Mouse (Mus musculus) cerebellum, postnatal 14 days (tissue): ENCODE results near the gene Pdss2.

Experiments used
- DNase-seq, 2 experiments: peaks; one replicate each; pipeline ENCODE4 v3.0.0; 2021; ENCODE audit warnings: mixed read lengths in 2 of 2

Pdss2 gene

GRCm38 (mm10) chr10:43220910-43221625 is at the start of gene Pdss2:
TSS of gene Pdss2 (plus strand) at chr10:43221486.
- peak; percentile 92 to 94 for DNase-seq

- no peak for DNase-seq
Observed at GRCm38 (mm10) chr10:43172066-43172465, 49.2 kb upstream of the Pdss2 start.

- DNase-seq: no peak
Observed at GRCm38 (mm10) chr10:43172554-43172953, 48.7 kb upstream of the Pdss2 start.

GRCm38 (mm10) chr10:43173141-43173827 is 48.0 kb upstream of the Pdss2 start:
- peak; percentile 72 to 73 for DNase-seq

- DNase-seq: peak in 1 of 2 experiments; percentile 71
Observed at GRCm38 (mm10) chr10:43173828-43174325, 47.4 kb upstream of the Pdss2 start.

- DNase-seq: peak; percentile 82 to 90
Observed at GRCm38 (mm10) chr10:43174326-43175155, 46.7 kb upstream of the Pdss2 start, which contains the start of the genes Sobp and 9030612E09Rik. TSS of gene Sobp (minus strand) at chr10:43174530. TSS of gene 9030612E09Rik (plus strand) at chr10:43174704.

GRCm38 (mm10) chr10:43175156-43175601 is 46.1 kb upstream of the Pdss2 start:
- DNase-seq: peak; percentile 63 to 71

GRCm38 (mm10) chr10:43180313-43180912 is 40.9 kb upstream of the Pdss2 start:
- peak; percentile 67 to 71 for DNase-seq

GRCm38 (mm10) chr10:43200206-43200605 is 21.1 kb upstream of the Pdss2 start:
- no peak for DNase-seq

- DNase-seq: no peak
Observed at GRCm38 (mm10) chr10:43203865-43204264, 17.4 kb upstream of the Pdss2 start.

- DNase-seq: peak; percentile 29 to 53
Observed at GRCm38 (mm10) chr10:43211866-43212265, 9.4 kb upstream of the Pdss2 start.

- DNase-seq: no peak
Observed at GRCm38 (mm10) chr10:43217361-43217900, 3.9 kb upstream of the Pdss2 start.

GRCm38 (mm10) chr10:43220479-43220878 is 807 bp upstream of the Pdss2 start:
- no peak for DNase-seq

GRCm38 (mm10) chr10:43221659-43222058 is 373 bp downstream of the Pdss2 start:
- peak in 1 of 2 experiments; percentile 60 for DNase-seq

GRCm38 (mm10) chr10:43223391-43223790 is 2.1 kb downstream of the Pdss2 start:
- DNase-seq: no peak

GRCm38 (mm10) chr10:43226391-43226790 is 5.1 kb downstream of the Pdss2 start:
- DNase-seq: no peak

- no peak for DNase-seq
Observed at GRCm38 (mm10) chr10:43229236-43229635, 8.0 kb downstream of the Pdss2 start.

GRCm38 (mm10) chr10:43234522-43234921 is 13.2 kb downstream of the Pdss2 start:
- no peak for DNase-seq

GRCm38 (mm10) chr10:43235011-43235410 is 13.7 kb downstream of the Pdss2 start:
- no peak for DNase-seq

GRCm38 (mm10) chr10:43235758-43236669 is 14.7 kb downstream of the Pdss2 start:
- DNase-seq: no peak

GRCm38 (mm10) chr10:43242215-43242614 is 20.9 kb downstream of the Pdss2 start:
- no peak for DNase-seq
